Mouse (Mus musculus): ENCODE measurements around the gene Ddr1. TPM values are rescaled to one million over a fixed set of nuclear protein-coding genes. Genes with fewer than 3 reads are reported as not detected.
"Not testable (repeated sequence)": the region's sequence is repeated elsewhere in the genome, so short reads cannot be mapped to it uniquely, and the experiment has no call there.

Ddr1 gene
- polyA plus RNA-seq, 1 experiment from 2014 or later = 107 TPM

DNA sequence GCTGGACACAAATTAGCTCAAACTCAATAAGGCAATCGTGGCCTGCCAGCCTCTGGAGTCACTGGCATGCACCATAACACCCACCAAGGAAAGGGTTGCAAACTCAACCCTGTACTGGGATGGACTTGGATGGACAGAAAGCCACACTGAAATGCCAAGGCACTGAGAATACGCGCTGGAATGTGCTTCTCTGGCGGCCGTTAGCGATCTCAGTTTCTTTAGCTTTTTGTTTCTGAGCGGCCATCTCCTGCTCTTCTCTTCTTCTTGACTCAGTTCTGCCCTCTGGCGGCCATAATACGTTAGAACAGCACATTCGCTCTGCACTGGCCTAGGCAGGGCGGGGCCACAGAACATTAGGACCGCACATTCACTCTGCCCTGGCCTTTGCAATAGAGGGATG is 33.3 kb upstream of the Ddr1 start:
- ATAC-seq (ENCODE audit: low FRiP score, low TSS enrichment) = peak; percentile 72
- Histone ChIP-seq H3K9me3 (ENCODE audit: low read length) (no peaks in the 10 kb centered on the region), H3K4me1 (ENCODE audit: insufficient read depth, low read length) (no peaks in the 10 kb centered on the region), H3K27ac (ENCODE audit: low read length) (no peak overlapping the region), H3K4me2 (replicated peaks; ENCODE audit: low read depth, low read length) (peak overlapping the region; percentile 33), H3K36me3 (ENCODE audit: insufficient read depth, low read length) (no peaks in the 10 kb centered on the region), H3K27me3 (ENCODE audit: insufficient read depth, low read length) (no peaks in the 10 kb centered on the region), H3K4me3 (ENCODE audit: low read length) (no peak overlapping the region), H3K9ac (replicated peaks; ENCODE audit: low read length) (peak overlapping the region; percentile 48)
- WGBS = 11% methylated on average over 12 of the region's 12 CpGs

GRCm38 (mm10) chr17:35736280-35736960 is 32.0 kb upstream of the Ddr1 start:
- H3K4me2 ChIP-seq (replicated peaks; ENCODE audit: low read depth, low read length) = no peak overlapping the region
- ATAC-seq (ENCODE audit: low FRiP score, low TSS enrichment) = peak; percentile 33; the same call in 1 of the 2 replicates
- WGBS = 39% methylated on average over 12 of the region's 12 CpGs

GRCm38 (mm10) chr17:35734478-35734877 is 30.1 kb upstream of the Ddr1 start:
- no peak overlapping the region for H3K9ac ChIP-seq (replicated peaks; ENCODE audit: low read length)
- no peaks in the 10 kb centered on the region for H3K27me3 ChIP-seq (ENCODE audit: insufficient read depth, low read length)
- 0 out of 2 replicates have a peak, but pooled peaks cover 2% of the 10 kb centered on the region for H3K4me1 ChIP-seq (ENCODE audit: insufficient read depth, low read length)
- no peak for ATAC-seq (ENCODE audit: low FRiP score, low TSS enrichment)
- no peak overlapping the region for H3K4me3 ChIP-seq (ENCODE audit: low read length)
- 65% methylated on average over 2 of the region's 2 CpGs for WGBS
- H3K36me3 ChIP-seq (ENCODE audit: insufficient read depth, low read length) = no peaks in the 10 kb centered on the region
- H3K4me2 ChIP-seq (replicated peaks; ENCODE audit: low read depth, low read length) = no peak overlapping the region
- no peaks in the 10 kb centered on the region for H3K9me3 ChIP-seq (ENCODE audit: low read length)
- H3K27ac ChIP-seq (ENCODE audit: low read length) = no peak overlapping the region

More at GRCm38 (mm10) chr17:35736280-35736960, 32.0 kb upstream of the Ddr1 start:
- H3K9me3 ChIP-seq (ENCODE audit: low read length) = no peaks in the 10 kb centered on the region
- H3K27ac ChIP-seq (ENCODE audit: low read length) = no peak overlapping the region
- H3K27me3 ChIP-seq (ENCODE audit: insufficient read depth, low read length) = no peaks in the 10 kb centered on the region
- H3K4me1 ChIP-seq (ENCODE audit: insufficient read depth, low read length) = 0 out of 2 replicates have a peak, but pooled peaks cover 2% of the 10 kb centered on the region
- no peaks in the 10 kb centered on the region for H3K36me3 ChIP-seq (ENCODE audit: insufficient read depth, low read length)
- H3K4me3 ChIP-seq (ENCODE audit: low read length) = no peak overlapping the region
- H3K9ac ChIP-seq (replicated peaks; ENCODE audit: low read length) = no peak overlapping the region

DNA sequence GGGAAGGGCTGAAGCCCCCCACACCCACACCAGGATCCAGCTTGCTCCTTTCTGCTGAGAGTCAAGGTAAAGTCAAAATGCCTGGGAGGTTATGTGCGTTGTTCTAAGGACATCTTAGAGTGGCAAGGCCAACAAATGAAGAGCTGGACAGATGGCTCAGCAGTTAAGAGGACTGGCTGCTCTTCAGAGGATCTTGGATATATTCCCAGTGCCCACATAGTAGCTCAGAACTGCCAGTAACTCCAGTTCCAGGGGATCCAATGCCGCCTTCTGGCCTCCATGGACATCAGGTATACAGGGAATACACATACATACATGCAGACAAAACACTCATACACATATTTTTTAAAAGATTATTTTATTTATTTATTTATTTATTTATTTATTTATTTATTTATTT is 29.0 kb upstream of the Ddr1 start:
- 94% methylated on average over 2 of the region's 2 CpGs for WGBS
- no peaks in the 10 kb centered on the region for H3K27me3 ChIP-seq (ENCODE audit: insufficient read depth, low read length)
- 0 out of 2 replicates have a peak, but pooled peaks cover 8% of the 10 kb centered on the region for H3K4me1 ChIP-seq (ENCODE audit: insufficient read depth, low read length)
- no peaks in the 10 kb centered on the region for H3K9me3 ChIP-seq (ENCODE audit: low read length)
- H3K36me3 ChIP-seq (ENCODE audit: insufficient read depth, low read length) = no peaks in the 10 kb centered on the region
- no peak overlapping the region for H3K4me2 ChIP-seq (replicated peaks; ENCODE audit: low read depth, low read length)
- no peak overlapping the region for H3K4me3 ChIP-seq (ENCODE audit: low read length)
- ATAC-seq (ENCODE audit: low FRiP score, low TSS enrichment) = no peak
- H3K9ac ChIP-seq (replicated peaks; ENCODE audit: low read length) = no peak overlapping the region
- H3K27ac ChIP-seq (ENCODE audit: low read length) = no peak overlapping the region

DNA sequence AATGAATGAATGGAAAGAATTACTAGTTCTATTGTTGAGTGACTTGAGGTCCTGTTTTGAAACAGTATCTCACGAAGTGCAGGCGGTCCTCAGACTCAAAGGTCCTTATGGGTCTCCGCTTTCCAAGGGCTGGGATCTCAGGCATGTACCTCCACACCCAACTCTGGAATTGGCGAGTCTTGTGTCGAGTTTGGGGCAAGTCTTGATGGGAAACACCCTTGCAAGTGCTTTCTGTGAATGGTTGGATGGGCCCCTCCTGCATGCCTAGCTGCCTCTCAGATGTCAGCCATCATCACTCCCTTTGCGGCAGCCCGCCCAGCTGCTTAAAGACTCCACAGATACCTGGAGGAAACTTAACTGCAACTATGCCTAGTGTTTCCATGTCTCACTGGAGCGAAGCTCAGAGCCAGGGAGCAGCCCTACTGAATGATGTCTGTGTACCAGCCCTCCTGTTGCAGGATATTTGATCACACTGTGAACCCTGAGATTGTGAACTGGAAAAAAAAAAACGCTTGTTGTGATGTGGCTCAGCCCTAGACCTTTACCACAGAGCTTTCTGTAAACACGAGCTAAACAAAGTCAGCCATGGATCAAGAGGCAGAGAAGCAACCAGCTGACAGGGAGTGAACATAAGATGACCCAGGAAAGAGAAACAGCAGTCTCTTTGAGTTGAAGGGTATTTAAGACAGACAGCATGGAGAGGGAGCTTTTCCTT is 27.2 kb upstream of the Ddr1 start:
- Histone ChIP-seq H3K9ac (replicated peaks; ENCODE audit: low read length) (no peak overlapping the region), H3K4me2 (replicated peaks; ENCODE audit: low read depth, low read length) (no peak overlapping the region), H3K27ac (ENCODE audit: low read length) (no peak overlapping the region), H3K9me3 (ENCODE audit: low read length) (no peaks in the 10 kb centered on the region), H3K27me3 (ENCODE audit: insufficient read depth, low read length) (peaks cover 4% of the 10 kb centered on the region; the same call in 1 of the 2 replicates), H3K4me1 (ENCODE audit: insufficient read depth, low read length) (0 out of 2 replicates have a peak, but pooled peaks cover 8% of the 10 kb centered on the region), H3K4me3 (ENCODE audit: low read length) (no peak overlapping the region), H3K36me3 (ENCODE audit: insufficient read depth, low read length) (no peaks in the 10 kb centered on the region)
- ATAC-seq (ENCODE audit: low FRiP score, low TSS enrichment) = no peak
- 42% methylated on average over 10 of the region's 10 CpGs for WGBS

GRCm38 (mm10) chr17:35730112-35730511 is 25.7 kb upstream of the Ddr1 start:
- ATAC-seq (ENCODE audit: low FRiP score, low TSS enrichment); H3K36me3 ChIP-seq (ENCODE audit: insufficient read depth, low read length); H3K27me3 ChIP-seq (ENCODE audit: insufficient read depth, low read length); H3K9me3 ChIP-seq (ENCODE audit: low read length); H3K4me2 ChIP-seq (replicated peaks; ENCODE audit: low read depth, low read length); H3K4me3 ChIP-seq (ENCODE audit: low read length); H3K27ac ChIP-seq (ENCODE audit: low read length); H3K9ac ChIP-seq (replicated peaks; ENCODE audit: low read length): not testable (repeated sequence)
- H3K4me1 ChIP-seq (ENCODE audit: insufficient read depth, low read length) = peaks cover 15% of the 10 kb centered on the region
- WGBS = 72% methylated on average over 3 of the region's 3 CpGs

DNA sequence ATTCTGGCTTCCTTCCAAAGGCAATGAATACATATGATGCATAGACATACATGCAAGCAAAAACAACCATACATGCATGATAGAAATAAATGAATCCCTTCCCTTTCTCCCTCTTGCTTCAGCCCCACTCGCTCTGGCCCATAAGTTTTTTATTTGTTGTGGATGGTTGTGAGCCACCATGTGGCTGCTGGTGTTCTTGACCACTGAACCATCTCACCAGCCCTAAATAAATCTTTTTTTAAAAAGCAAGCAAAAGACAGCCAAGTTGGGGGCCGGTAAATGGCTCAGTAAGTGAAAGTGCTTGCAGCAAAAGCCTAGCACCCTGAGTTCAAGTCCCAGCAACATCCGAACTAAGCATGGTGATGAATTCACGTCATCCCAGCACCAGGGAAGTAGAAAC is 24.4 kb upstream of the Ddr1 start:
- H3K36me3 ChIP-seq (ENCODE audit: insufficient read depth, low read length) = no peaks in the 10 kb centered on the region
- no peak overlapping the region for H3K4me3 ChIP-seq (ENCODE audit: low read length)
- peaks cover 15% of the 10 kb centered on the region for H3K4me1 ChIP-seq (ENCODE audit: insufficient read depth, low read length)
- no peaks in the 10 kb centered on the region for H3K9me3 ChIP-seq (ENCODE audit: low read length)
- no peak for ATAC-seq (ENCODE audit: low FRiP score, low TSS enrichment)
- H3K27ac ChIP-seq (ENCODE audit: low read length) = no peak overlapping the region
- peaks cover 5% of the 10 kb centered on the region; the same call in 1 of the 2 replicates for H3K27me3 ChIP-seq (ENCODE audit: insufficient read depth, low read length)
- H3K9ac ChIP-seq (replicated peaks; ENCODE audit: low read length) = no peak overlapping the region
- 66% methylated on average over 4 of the region's 4 CpGs for WGBS
- H3K4me2 ChIP-seq (replicated peaks; ENCODE audit: low read depth, low read length) = no peak overlapping the region

- H3K36me3 ChIP-seq (ENCODE audit: insufficient read depth, low read length) = no peaks in the 10 kb centered on the region
- no peak overlapping the region for H3K27ac ChIP-seq (ENCODE audit: low read length)
- no peaks in the 10 kb centered on the region for H3K9me3 ChIP-seq (ENCODE audit: low read length)
- peaks cover 15% of the 10 kb centered on the region for H3K4me1 ChIP-seq (ENCODE audit: insufficient read depth, low read length)
- H3K4me2 ChIP-seq (replicated peaks; ENCODE audit: low read depth, low read length) = no peak overlapping the region
- H3K9ac ChIP-seq (replicated peaks; ENCODE audit: low read length) = no peak overlapping the region
- no peak overlapping the region for H3K4me3 ChIP-seq (ENCODE audit: low read length)
- ATAC-seq (ENCODE audit: low FRiP score, low TSS enrichment) = no peak
- 39% methylated on average over 10 of the region's 10 CpGs for WGBS
- peaks cover 5% of the 10 kb centered on the region; the same call in 1 of the 2 replicates for H3K27me3 ChIP-seq (ENCODE audit: insufficient read depth, low read length)
Observed at GRCm38 (mm10) chr17:35727471-35728205, 23.2 kb upstream of the Ddr1 start.

DNA sequence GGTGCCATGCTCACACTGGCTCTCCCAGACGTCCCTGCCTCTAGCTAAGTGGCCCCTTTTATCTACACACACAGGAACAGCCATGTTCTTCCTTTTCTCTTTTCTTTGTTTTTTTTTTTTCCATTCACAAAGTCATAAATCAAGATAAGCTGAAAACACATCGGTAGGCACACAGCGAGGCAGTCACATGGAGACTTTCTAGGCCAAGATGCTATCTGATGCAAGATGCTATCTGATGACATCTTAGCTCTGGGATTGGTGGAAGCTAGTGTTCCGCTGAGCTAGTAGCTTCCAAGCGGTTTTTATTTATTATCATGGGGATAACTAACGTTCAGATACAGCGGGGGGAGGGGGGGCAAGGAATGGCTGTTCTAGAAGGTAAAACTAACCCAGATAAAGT is 22.6 kb upstream of the Ddr1 start:
- no peak for ATAC-seq (ENCODE audit: low FRiP score, low TSS enrichment)
- H3K4me3 ChIP-seq (ENCODE audit: low read length) = no peak overlapping the region
- H3K4me2 ChIP-seq (replicated peaks; ENCODE audit: low read depth, low read length) = no peak overlapping the region
- no peaks in the 10 kb centered on the region for H3K9me3 ChIP-seq (ENCODE audit: low read length)
- H3K27me3 ChIP-seq (ENCODE audit: insufficient read depth, low read length) = peaks cover 5% of the 10 kb centered on the region; the same call in 1 of the 2 replicates
- no peak overlapping the region for H3K9ac ChIP-seq (replicated peaks; ENCODE audit: low read length)
- no peak overlapping the region for H3K27ac ChIP-seq (ENCODE audit: low read length)
- no peaks in the 10 kb centered on the region for H3K36me3 ChIP-seq (ENCODE audit: insufficient read depth, low read length)
- H3K4me1 ChIP-seq (ENCODE audit: insufficient read depth, low read length) = peaks cover 16% of the 10 kb centered on the region
- 26% methylated on average over 7 of the region's 7 CpGs for WGBS

Measured in kidney, embryonic 16.5 days (tissue).